Mouse (Mus musculus): Measurements from ENCODE around the gene Zfyve1.

Zfyve1 gene

GRCm38 (mm10) chr12:83524329-83524728 lies 72.7 kb downstream of the Zfyve1 start:
- no peak for DNase-seq (ENCODE audit: extremely low spot score, low read depth, low spot score)

- DNase-seq (ENCODE audit: extremely low spot score, low read depth, low spot score), result no peak
Observed at GRCm38 (mm10) chr12:83523892-83524291, 73.1 kb downstream of the Zfyve1 start.

GRCm38 (mm10) chr12:83523056-83523455 lies 74.0 kb downstream of the Zfyve1 start:
- no peak for DNase-seq (ENCODE audit: extremely low spot score, low read depth, low spot score)

- no peak for DNase-seq (ENCODE audit: extremely low spot score, low read depth, low spot score)
Observed at GRCm38 (mm10) chr12:83521083-83521482, 75.9 kb downstream of the Zfyve1 start.

GRCm38 (mm10) chr12:83520311-83520890 lies 76.6 kb downstream of the Zfyve1 start, which contains the start of gene Dcaf4:
Gene Dcaf4, plus strand, starts transcription at chr12:83520466.
- DNase-seq (ENCODE audit: extremely low spot score, low read depth, low spot score), result peak; percentile 75

- no peak for DNase-seq (ENCODE audit: extremely low spot score, low read depth, low spot score)
Observed at GRCm38 (mm10) chr12:83517580-83517979, 79.4 kb downstream of the Zfyve1 start.

GRCm38 (mm10) chr12:83514216-83514615 lies 82.8 kb downstream of the Zfyve1 start:
- DNase-seq (ENCODE audit: extremely low spot score, low read depth, low spot score), result no peak

GRCm38 (mm10) chr12:83513185-83513584 lies 83.8 kb downstream of the Zfyve1 start:
- no peak for DNase-seq (ENCODE audit: extremely low spot score, low read depth, low spot score)

- DNase-seq (ENCODE audit: extremely low spot score, low read depth, low spot score), result no peak
Observed at GRCm38 (mm10) chr12:83512783-83513182, 84.2 kb downstream of the Zfyve1 start.

- no peak for DNase-seq (ENCODE audit: extremely low spot score, low read depth, low spot score)
Observed at GRCm38 (mm10) chr12:83510586-83510985, 86.4 kb downstream of the Zfyve1 start.

GRCm38 (mm10) chr12:83506543-83506942 lies 90.5 kb downstream of the Zfyve1 start:
- DNase-seq (ENCODE audit: extremely low spot score, low read depth, low spot score), result no peak

- DNase-seq (ENCODE audit: extremely low spot score, low read depth, low spot score), result peak; percentile 71
Observed at GRCm38 (mm10) chr12:83502190-83502589, 94.8 kb downstream of the Zfyve1 start.

GRCm38 (mm10) chr12:83499256-83499655 lies 97.8 kb downstream of the Zfyve1 start:
- no peak for DNase-seq (ENCODE audit: extremely low spot score, low read depth, low spot score)

GRCm38 (mm10) chr12:83497959-83498358 lies 99.1 kb downstream of the Zfyve1 start:
- no peak for DNase-seq (ENCODE audit: extremely low spot score, low read depth, low spot score)

GRCm38 (mm10) chr12:83496736-83497135 lies 100.3 kb downstream of the Zfyve1 start:
- DNase-seq (ENCODE audit: extremely low spot score, low read depth, low spot score), result no peak

Data from hindlimb bud, embryonic 11.5 days (tissue).